Mouse (Mus musculus) heart, adult 18-20 months (tissue): ENCODE data around the gene Tkfc. TPM values are rescaled to one million over a fixed set of nuclear protein-coding genes. Genes with fewer than 3 reads are reported as not detected.
"Not testable (repeated sequence)": the region's sequence is repeated elsewhere in the genome, so short reads cannot be mapped to it uniquely, and the experiment has no call there.

ENCODE experiments used
- DNase-seq, 2 experiments: peaks; one replicate each; pipeline ENCODE4 v3.0.0; 2021 to 2022; ENCODE audit warnings: mixed read lengths in 1 of 2
- total RNA-seq, 2 experiments: library from RNA; stranded (reverse); gene quantifications; 2 replicates each; pipeline ENCODE4 v1.2.3; 2021

Tkfc gene
- total RNA-seq, 2 experiments from 2014 or later, result 9.6 to 9.7 TPM

DNA sequence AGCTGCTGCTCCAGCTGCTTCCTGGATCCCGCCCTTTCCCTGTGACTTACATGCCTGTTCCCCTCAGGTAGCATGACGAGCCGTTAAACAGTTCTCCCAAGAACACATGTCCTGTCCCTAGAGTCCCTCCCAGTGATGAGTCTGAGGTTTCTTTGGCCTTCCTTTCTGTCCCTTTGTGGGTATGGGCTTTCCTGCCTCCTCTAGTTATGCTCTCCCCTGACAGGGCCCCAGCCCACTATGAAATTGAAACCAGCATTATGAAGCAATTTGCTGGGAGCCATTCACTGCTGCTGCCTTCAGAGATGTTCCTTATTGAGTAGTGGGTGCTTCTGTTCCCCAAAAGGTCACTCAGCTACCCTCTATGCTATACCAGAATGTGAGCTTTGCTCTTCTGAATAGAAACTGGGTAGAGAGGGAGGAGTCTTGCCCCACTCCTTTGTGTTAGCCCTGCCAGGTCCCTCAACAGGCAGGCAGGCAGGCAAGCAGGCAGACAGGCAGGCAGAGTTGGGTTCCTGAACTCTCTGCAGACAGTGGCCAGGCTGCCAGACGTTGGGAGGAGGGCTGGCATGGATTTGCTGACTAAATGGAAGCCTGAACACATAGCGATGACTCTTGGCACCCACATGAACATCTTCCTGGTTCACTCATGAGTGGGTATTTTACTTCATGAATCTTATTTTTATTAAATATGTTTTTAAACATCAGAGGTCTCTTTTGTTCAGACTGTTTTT, 16.2 kb downstream of the Tkfc start:
- DNase-seq, result no peak

DNA sequence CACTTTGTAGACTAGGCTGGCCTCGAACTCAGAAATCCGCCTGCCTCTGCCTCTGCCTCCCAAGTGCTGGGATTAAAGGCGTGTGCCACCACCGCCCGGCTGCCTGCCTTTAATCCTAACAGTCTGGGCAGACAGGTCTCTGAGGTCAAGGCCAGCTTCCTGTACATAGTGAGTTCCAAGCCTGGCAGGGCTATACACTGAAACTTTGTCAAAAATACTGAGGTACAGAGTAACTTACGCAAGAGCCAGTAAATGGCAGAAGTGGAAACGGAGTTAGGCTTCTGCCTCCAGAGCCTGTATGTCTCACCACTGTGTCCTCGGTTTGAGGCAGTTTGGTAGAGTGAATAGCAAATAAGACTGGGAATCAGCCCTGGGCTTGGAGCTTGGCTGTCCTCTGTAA, 18.2 kb downstream of the Tkfc start:
- no peak for DNase-seq

GRCm38 (mm10) chr19:10585112-10585511, 20.3 kb downstream of the Tkfc start:
- DNase-seq, result no peak

- DNase-seq, result no peak
These were observed 21.8 kb downstream of the Tkfc start for GRCm38 (mm10) chr19:10583550-10584146.

DNA sequence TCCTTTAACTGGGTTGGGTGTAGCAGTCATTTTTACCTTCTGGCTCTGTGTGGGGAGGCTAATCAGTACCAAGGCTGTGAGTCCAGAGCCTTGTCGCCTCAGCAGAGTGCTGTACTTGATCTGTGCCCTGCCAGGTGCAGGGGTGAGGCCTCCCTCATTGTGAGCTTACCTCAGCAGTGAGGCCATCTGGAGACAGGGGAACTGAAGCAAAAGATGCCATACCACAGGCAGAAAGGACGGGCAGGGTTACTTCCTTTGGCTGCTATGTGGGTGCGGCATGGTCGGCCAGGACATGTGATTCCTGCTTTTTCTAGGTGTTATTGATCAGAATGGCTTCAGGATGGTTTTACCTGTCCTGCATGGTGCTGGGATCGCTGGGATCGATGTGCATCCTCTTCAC, 23.5 kb downstream of the Tkfc start:
- no peak for DNase-seq

DNA sequence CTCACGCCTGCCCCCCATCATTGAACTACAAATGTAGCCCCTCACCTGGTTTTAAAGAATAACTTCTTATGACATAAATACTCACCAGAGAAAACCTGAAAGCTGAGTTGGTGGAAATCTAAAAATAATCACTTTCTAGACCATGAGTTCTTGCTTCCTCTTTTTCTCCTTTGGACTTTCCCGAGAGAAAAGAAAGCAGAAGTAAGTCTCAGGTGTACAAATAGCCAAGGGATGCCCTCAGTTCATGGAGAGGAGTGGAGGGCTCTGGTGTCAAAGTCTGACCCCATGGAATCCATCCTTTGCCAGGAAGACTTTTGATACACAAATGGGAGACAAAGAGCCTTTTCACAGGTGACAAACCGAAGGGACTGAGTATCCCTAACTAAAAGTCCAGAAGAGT, 24.7 kb downstream of the Tkfc start:
- no peak for DNase-seq

- no peak for DNase-seq
These were observed 25.4 kb downstream of the Tkfc start for GRCm38 (mm10) chr19:10580102-10580501.

DNA sequence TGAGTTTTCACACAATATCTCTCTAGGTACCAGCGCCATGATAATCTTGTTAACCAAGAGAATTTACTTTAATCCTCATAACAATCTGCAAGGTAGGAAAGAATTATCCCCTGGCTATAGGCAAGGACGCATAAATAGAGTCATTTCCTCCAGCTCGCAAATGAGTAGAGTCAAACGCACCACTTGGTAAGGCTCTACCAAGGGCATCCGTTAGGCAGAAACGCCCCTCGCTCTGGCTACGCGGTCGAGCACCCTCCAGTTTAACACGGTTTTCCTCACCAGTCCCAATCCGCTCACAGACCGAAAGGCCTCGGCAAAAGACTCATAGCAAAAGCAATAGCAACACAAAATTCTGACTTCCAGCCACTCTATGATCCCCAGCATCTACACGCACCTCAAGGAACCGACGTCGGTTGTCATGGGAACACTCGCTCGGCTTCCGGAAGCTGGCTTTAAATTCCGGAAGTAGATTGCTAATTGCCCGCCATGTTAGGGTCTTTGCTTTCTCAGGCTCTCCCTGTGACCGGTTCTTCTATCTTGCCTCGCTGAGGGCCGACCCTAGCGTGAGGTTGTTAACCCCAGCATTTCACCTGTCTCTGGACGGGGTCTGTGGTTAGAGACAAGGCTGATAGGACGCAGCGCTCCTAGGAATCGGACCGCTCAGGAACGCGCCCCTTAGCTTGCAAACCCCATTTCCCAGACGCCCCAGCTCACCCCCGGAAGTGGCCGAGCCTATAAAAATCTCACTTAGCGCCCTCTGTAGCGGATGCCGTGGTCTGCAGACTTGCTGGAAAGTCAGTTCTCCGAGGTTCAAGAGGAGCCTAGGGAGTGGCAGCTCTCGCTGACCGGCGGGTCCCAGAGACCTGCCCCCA, 28.5 kb downstream of the Tkfc start, which contains the start of the genes Cyb561a3 and Tmem138:
Gene Cyb561a3, plus strand, starts transcription at position 483 of the 872 bp plus-strand sequence.
Gene Tmem138, minus strand, starts transcription at position 673 of the 872 bp plus-strand sequence.
- DNase-seq, result peak; percentile 95 to 97

GRCm38 (mm10) chr19:10569627-10570026, 35.8 kb downstream of the Tkfc start:
- DNase-seq, result no peak

DNA sequence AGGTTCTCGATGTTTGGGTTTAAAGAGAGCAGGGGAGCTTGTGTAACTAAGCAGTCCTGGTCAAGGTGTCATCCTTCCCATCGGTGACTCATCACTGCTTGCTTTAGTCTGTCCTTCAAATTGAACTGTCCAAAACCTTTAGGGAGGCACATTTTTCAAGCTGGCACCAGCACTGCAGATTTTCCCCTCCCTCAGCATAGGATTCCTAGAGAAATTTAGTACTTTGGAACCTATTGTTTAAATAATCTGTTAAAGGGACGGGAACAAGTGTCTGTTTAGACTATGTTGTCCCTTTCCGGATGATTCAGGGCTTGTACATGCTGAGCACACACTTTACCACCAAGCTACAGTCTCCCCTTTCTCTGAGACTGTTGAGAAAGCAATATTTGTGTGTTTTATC, 40.2 kb downstream of the Tkfc start:
- no peak for DNase-seq

DNA sequence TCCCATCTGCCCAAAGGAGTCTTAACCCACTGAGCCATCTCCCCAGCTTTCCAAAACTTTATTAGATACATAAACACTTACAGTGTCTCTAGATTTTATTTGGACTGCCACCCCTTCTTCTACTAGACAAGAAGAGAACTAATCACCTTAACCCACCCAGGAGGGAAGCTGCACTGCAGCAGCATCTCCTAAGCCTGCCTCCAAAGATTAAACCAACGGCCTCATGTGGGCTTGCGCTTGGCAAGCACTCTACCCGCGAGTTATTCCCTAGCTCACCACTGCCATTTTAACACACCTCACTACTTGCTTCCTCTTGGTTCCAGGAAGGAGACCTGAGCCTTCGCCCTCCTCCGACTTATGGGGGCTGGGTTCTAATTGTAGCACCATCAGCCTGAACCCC, 41.2 kb downstream of the Tkfc start:
- no peak for DNase-seq

- DNase-seq, result no peak
These were observed 43.1 kb downstream of the Tkfc start for GRCm38 (mm10) chr19:10562351-10562750.

- peak; percentile 66 to 81 for DNase-seq
These were observed 43.7 kb downstream of the Tkfc start for GRCm38 (mm10) chr19:10561558-10562314.

DNA sequence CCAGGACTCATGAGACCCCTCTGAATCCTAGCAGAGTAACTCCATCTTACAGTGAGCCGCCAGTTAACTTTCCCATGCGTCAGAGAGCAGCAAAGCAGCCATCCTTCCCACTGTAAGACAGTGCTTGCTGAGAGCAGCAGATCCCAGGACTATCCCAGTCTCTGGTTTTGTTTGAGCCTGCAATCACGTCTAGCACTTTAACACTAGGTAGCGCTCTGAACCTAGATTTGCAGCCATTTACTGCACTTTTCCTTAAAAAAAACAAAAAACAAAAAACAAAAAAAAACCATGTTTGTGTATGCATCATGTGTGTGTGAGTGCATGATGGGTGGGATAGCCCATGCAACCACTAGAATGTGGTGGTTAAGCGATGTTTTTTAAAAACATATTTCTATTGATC, 45.3 kb downstream of the Tkfc start:
- DNase-seq, result peak; percentile 19 to 25

DNA sequence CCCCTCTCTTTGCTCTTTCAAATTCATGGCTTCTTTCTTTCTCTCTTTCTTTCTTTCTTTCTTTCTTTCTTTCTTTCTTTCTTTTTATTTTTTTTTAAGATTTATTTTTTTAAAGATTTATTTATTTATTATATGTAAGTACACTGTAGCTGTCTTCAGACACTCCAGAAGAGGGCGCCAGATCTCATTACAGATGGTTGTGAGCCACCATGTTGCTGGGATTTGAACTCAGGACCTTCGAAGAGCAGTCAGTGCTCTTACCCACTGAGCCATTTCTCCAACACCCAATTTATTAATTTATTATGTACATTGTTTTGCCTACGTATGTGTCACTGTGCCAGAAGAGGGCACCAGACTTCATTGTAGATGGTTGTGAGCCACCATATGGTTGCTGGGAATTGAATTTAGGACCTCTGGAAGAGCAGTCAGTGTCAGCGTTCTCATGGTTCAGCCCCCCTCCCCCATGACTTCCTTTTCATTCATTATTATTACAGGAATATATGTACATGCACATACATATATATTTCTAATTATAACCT, 47.5 kb downstream of the Tkfc start:
- not testable (repeated sequence) for DNase-seq

- DNase-seq, result no peak
These were observed 48.0 kb downstream of the Tkfc start for GRCm38 (mm10) chr19:10557430-10557829.

DNA sequence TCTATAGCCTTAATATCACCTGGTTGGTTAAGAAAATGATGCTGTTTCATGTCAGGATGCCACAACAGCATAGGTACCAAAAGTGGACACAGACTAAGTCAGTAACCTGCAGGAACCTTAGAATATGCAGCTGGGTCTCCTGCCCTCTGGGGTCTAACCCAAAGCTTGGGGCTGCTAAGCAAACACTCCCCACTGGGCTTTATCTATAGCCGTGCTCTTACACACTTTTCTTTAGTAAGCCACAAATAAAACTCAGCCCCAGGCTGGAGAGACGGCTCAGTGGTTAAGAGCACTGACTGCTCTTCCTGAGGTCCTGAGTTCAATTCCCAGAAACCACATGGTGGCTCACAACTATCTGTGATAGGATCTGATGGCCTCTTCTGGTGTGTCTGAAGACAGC, 48.5 kb downstream of the Tkfc start:
- no peak for DNase-seq

GRCm38 (mm10) chr19:10555624-10556510, 49.6 kb downstream of the Tkfc start, which contains the start of gene Tmem216:
Tmem216 (minus strand) TSS chr19:10556238.
- peak; percentile 87 to 91 for DNase-seq

DNA sequence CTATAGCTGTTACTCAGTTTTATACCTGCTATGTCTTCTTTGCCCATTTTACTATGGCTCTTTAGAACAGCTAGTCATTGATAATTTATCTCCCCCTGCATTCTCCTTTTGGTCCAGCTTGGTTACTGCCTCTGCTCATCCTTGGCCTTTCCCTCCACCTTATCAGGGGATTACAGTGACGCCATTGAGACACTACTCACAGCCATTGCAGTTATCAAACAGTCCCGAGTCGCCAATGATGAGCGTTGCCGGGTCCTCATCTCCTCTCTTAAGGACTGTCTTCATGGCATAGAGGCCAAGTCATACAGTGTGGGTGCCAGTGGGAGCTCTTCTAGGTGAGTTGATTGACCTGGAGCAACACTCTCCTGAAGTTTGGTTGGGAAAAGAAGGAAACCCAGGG, 66.0 kb downstream of the Tkfc start:
- DNase-seq, result no peak
